Mouse (Mus musculus) brain, embryonic 14.5 days (tissue): ENCODE measurements around the gene Itpr1. TPM values are rescaled to one million over a fixed set of nuclear protein-coding genes. Genes with fewer than 3 reads are reported as not detected.

Source experiments
- DNase-seq: peaks from one replicate; pipeline ENCODE4 v3.0.0-alpha.2; 2011; ENCODE audit warnings: low read depth
- CTCF ChIP-seq: fragments of 200-500 bp; IDR thresholded peaks from 2 replicates; pipeline ENCODE4 v1.5.1; 2012; ENCODE audit warnings: inconsistent platforms, mild to moderate bottlenecking, moderate library complexity, borderline replicate concordance; ENCODE audit not compliant: insufficient read depth, insufficient read length; ENCODE audit errors: extremely low read depth
- POLR2A ChIP-seq: fragments of 200-500 bp; IDR thresholded peaks from 2 replicates; pipeline ENCODE4 v1.6.1; 2012; ENCODE audit warnings: mild to moderate bottlenecking, inconsistent platforms, borderline replicate concordance; ENCODE audit not compliant: poor library complexity, insufficient read depth, insufficient read length, severe bottlenecking; ENCODE audit errors: extremely low read depth
- polyA plus RNA-seq: library from polyadenylated mRNA; depleted of rRNA; stranded (reverse); fragments of >200 nt; gene quantifications from 2 replicates; pipeline ENCODE4 v1.2.3, GENCODE M21; 2012; rRNA removed

Gene Itpr1
- 7.5 and 9.9 TPM in 2 replicates for polyA plus RNA-seq

DNA sequence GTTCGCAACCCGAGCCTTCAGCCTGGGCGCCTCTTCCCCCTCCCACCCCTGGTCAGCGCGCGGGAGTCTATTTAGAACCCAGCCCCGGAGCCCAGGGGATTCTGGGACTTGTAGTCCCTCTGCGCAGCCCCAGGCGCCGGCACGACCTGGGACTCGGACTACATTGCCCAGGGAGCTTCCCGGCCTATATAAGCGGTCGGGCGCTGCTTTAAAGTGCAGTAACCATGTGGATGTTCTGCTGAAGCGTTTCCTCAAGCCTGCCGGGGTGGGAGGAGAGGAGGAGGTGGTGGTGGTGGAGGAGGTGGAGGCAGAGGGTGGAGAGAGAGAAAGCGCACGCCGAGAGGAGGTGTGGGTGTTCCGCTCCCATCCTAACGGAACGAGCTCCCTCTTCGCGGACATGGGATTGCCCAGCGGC lies at the start of gene Itpr1:
Gene Itpr1 (plus strand): TSS at position 216 of the 415 bp plus-strand sequence.
- peak; percentile 99 for DNase-seq
- no peak for TF ChIP-seq CTCF
- peak; percentile 48; the same call in 1 of the 2 replicates for TF ChIP-seq POLR2A

- TF ChIP-seq POLR2A (no peak), CTCF (no peak)
- DNase-seq: no peak
Measured at GRCm38 (mm10) chr6:108164935-108165334, 48.0 kb upstream of the Itpr1 start.

DNA sequence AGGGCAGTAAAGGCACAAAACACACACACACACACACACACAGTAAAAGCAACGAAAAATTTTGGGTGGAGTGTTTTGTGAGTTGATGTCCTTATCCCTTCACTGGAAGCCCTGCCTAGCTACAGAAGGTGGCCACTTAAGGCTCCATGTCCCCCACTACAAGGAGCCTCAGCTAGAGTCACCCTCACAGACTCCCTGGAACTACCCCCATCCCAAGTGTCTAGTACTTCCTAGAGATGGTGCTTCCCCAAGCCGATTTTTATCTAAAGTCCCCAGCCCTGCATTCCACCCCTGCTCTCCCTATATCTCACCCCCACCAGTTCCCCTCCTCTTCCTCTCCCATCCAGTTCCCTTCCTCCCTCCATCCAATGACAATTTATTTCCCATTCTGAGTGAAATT lies 47.3 kb upstream of the Itpr1 start:
- no peak for TF ChIP-seq CTCF
- TF ChIP-seq POLR2A: no peak
- DNase-seq: no peak

DNA sequence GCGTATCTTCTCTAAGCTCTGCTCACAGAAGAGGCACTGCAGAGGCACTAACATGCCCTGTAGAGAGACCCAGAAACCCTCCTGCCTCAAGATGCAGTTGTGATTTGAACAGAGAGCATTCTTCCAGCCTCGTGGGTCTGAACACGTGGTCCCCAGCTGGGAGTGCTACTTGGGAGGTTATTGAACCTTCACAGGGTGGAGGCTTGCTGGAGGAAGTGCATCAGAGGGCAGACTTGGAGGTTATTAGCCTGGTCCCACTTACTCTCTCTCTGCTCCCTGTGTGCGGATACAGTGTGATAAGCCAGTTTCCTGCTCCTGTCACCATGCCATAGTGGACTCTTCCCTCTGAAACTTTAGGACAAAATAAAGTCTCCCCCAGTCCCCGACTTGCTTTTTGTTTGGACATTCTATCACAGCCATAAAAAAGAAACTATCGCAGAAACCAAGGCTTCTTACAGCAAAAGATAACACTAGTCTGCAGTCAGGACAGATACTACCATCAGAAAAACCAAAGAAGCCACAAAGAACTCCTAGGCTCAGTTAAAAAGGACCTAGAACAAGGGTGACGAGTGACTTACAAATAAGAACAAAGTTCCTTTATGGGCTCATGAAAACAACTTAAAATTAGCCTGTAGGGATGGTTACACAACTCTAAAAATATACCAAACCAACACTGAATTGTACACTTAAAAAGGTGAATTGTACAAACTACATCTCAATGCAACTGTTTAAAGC lies 44.8 kb upstream of the Itpr1 start:
- no peak for DNase-seq
- TF ChIP-seq CTCF (no peak), POLR2A (no peak)

- DNase-seq: no peak
- TF ChIP-seq POLR2A (no peak), CTCF (no peak)
Measured at GRCm38 (mm10) chr6:108168723-108169122, 44.2 kb upstream of the Itpr1 start.

DNA sequence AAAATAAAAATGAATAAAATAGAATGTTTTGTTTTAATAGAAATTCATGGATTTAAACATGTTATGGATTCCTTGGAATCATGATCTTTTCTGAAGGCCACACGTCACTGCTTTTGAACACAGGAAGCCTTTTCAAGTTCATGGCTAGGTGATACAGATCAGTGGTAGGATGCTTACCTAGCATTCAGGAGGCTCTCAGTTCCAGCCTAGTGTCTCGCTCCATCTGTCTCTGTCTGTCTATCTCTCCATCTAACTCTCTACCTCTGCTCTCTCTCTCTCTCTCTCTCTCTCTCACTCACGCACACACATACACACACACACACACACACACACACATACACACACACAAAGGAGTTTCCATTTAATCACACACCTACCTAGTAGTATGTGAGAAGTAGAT lies 43.4 kb upstream of the Itpr1 start:
- no peak for DNase-seq

GRCm38 (mm10) chr6:108172219-108172618 lies 40.7 kb upstream of the Itpr1 start:
- TF ChIP-seq CTCF: no peak
- TF ChIP-seq POLR2A: no peak
- no peak for DNase-seq

More for the DNA sequence above, 43.4 kb upstream of the Itpr1 start:
- TF ChIP-seq POLR2A: no peak
- TF ChIP-seq CTCF: no peak

GRCm38 (mm10) chr6:108174181-108174580 lies 38.7 kb upstream of the Itpr1 start:
- no peak for TF ChIP-seq POLR2A
- TF ChIP-seq CTCF: no peak
- DNase-seq: no peak

DNA sequence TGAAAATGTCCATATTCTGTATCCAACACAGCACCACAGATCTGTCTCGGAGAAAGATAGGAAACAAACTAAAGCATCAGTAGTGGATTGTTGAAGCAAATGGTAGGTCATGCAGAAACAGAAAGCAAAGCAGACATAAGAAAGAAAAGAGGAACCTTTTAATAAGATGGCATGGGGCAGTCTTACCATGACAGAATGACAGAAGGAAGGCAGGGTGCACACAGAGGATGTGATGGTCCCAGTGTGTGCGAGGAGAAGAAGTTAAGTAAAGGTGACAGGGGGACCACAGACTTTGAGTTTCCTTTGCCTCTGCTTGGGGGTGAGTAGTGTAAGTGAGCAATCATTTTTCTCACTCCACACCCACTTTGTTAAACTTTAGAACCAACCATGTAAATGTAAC lies 33.8 kb upstream of the Itpr1 start:
- no peak for TF ChIP-seq CTCF
- TF ChIP-seq POLR2A: no peak
- DNase-seq: no peak

DNA sequence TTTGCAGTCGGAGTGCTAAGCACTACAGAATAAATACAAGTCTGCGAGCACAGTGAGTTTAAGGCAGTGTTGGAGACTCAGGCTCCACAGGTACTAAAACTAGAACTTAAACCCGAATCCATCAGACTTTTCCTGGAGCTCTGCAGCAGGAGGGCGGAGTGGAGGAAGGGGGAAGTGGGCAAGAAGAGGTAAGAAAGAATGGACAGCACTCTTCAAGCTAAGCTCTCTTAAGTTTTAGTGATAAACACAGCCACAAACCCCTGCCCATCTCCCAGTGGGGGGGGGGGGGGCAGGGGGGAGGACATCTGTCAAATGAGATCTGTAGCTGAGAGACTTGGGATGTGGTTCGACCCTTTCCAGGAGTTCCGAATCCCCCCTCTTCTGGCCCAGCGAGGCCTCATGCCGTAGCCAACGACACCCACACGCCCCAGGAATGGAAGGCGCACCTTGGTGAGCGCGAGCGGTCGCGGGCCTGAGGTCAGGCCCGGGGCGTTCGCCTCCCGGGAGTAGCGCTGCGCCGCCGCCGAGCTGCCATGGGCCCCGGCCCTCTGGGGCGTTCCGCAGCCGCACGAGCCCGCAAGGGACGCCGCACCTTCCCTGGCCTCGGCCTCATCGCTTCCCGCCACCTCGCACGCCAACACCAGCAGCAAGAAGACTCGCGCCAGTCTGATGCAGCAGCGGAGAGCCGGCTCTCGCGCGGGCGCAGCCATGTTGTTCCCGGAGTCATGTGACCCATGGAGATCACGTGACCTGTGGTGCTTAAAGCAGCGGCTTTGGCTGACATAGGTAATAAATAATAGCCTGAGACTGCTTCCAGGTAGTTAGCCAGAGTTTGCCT lies 27.8 kb upstream of the Itpr1 start, which contains the start of gene Sumf1:
Gene Sumf1 (minus strand): TSS at position 736 of the 838 bp plus-strand sequence.
- peak; percentile 96 for DNase-seq
- TF ChIP-seq CTCF: no peak
- peak; percentile 38; the same call in 1 of the 2 replicates for TF ChIP-seq POLR2A

GRCm38 (mm10) chr6:108185685-108186009 lies 27.2 kb upstream of the Itpr1 start:
- TF ChIP-seq CTCF (no peak), POLR2A (no peak)

More at GRCm38 (mm10) chr6:108185685-108186009, 27.2 kb upstream of the Itpr1 start:
- DNase-seq: no peak
